Mouse (Mus musculus) CD4-positive, CD25-positive, alpha-beta regulatory T cell, adult 2 months (primary cell): ENCODE data around the gene Mical2.

ENCODE experiments used
- DNase-seq: peaks from one replicate; pipeline ENCODE4 v3.0.0-alpha.2; 2012; ENCODE audit warnings: low read depth, low spot score

Mical2 gene

GRCm38 (mm10) chr7:112208323-112209167 is 17.1 kb upstream of the Mical2 start:
- DNase-seq = peak; percentile 56

- peak; percentile 15 for DNase-seq
Observed at GRCm38 (mm10) chr7:112209621-112210020, 16.0 kb upstream of the Mical2 start.

- DNase-seq = peak; percentile 80
Observed at GRCm38 (mm10) chr7:112212921-112213721, 12.5 kb upstream of the Mical2 start.

- peak; percentile 24 for DNase-seq
Observed at GRCm38 (mm10) chr7:112215871-112216270, 9.8 kb upstream of the Mical2 start.

GRCm38 (mm10) chr7:112216720-112217119 is 8.9 kb upstream of the Mical2 start:
- no peak for DNase-seq

GRCm38 (mm10) chr7:112217208-112217607 is 8.4 kb upstream of the Mical2 start:
- DNase-seq = no peak

GRCm38 (mm10) chr7:112222733-112223524 is 2.7 kb upstream of the Mical2 start:
- no peak for DNase-seq

GRCm38 (mm10) chr7:112224854-112225253 is 802 bp upstream of the Mical2 start:
- no peak for DNase-seq

GRCm38 (mm10) chr7:112226446-112227265 is 1.0 kb downstream of the Mical2 start:
- peak; percentile 8 for DNase-seq

GRCm38 (mm10) chr7:112227266-112227562 is 1.6 kb downstream of the Mical2 start:
- no peak for DNase-seq

GRCm38 (mm10) chr7:112228827-112229498 is 3.3 kb downstream of the Mical2 start:
- no peak for DNase-seq

- no peak for DNase-seq
Observed at GRCm38 (mm10) chr7:112231731-112232130, 6.1 kb downstream of the Mical2 start.

GRCm38 (mm10) chr7:112233345-112234005 is 7.8 kb downstream of the Mical2 start:
- DNase-seq = no peak

- DNase-seq = no peak
Observed at GRCm38 (mm10) chr7:112234410-112234809, 8.8 kb downstream of the Mical2 start.

GRCm38 (mm10) chr7:112235493-112235892 is 9.8 kb downstream of the Mical2 start:
- no peak for DNase-seq

- DNase-seq = no peak
Observed at GRCm38 (mm10) chr7:112237211-112237610, 11.6 kb downstream of the Mical2 start.

GRCm38 (mm10) chr7:112237868-112238267 is 12.2 kb downstream of the Mical2 start:
- no peak for DNase-seq

- DNase-seq = peak; percentile 13
Observed at GRCm38 (mm10) chr7:112238768-112239728, 13.4 kb downstream of the Mical2 start.

GRCm38 (mm10) chr7:112240748-112241147 is 15.1 kb downstream of the Mical2 start:
- no peak for DNase-seq
